Mouse (Mus musculus): ENCODE data around the gene Adam17. TPM values are rescaled to one million over a fixed set of nuclear protein-coding genes. Genes with fewer than 3 reads are reported as not detected.
A peak's percentile ranks its signal among the peaks of the same experiment; 100 is the strongest.

Gene Adam17
- total RNA-seq, 2 experiments from 2014 or later: 48.9 to 58.5 TPM

GRCm38 (mm10) chr12:21318143-21318895 is 55.1 kb downstream of the Adam17 start:
- DNase-seq (ENCODE audit: low spot score): peak; percentile 18
- intact Hi-C loops (cut with DNase I): loop anchor here (5.0 to 10.0 kb wide), 3 partner anchors 54 to 296 kb away; partner anchors contain the start of gene Adam17

- intact Hi-C loops (cut with DNase I): loop anchor here (5.0 to 10.0 kb wide), 3 partner anchors 55 to 298 kb away; partner anchors contain the start of gene Adam17
- peak; percentile 19 for DNase-seq (ENCODE audit: low spot score)
These were observed 56.6 kb downstream of the Adam17 start for GRCm38 (mm10) chr12:21316869-21317265.

DNA sequence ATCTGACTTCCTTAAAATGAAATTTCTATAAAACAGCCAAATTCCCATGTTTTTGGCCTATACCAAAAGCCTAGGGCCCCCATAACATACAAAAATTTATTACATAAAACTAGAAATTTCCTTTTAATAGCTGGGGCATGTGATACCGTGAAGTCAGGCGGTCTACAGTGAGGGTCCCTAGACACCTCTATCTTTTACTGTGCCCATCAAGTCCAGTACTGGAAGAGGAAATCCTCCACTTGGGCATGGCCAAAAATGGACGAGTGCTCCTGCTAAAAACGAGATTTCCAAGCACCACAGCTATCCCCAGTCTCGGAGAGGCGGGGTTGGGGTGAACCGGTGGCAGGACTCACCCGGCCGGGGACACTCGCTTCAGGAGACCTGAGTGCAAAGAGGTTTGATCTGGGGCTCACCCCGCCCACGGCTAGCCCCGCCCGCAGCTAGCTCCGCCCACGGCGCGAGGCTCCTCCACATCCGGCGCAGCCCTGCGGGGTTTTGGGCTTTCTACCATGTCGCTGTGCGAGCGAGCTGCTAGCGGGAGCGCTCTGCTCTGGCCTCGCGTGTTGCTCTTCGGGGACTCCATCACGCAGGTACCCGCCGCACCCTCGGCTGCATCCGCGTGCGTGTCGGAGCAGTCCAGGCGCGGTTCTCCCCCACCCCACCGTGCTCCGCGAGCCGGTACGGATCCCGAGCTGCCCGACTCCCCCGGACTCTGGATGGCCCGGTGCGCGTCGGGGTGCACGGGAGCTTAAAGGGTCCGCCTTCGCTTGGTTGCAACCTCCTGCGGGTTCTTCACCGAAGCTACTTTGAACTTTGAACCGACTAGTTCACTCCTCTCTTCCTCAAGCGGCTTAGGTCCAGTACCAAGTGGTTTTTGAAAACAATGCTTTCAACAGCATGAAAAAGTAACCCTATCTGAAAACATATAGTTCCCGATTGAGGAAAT is 57.2 kb downstream of the Adam17 start, which contains the start of gene Iah1:
Gene Iah1 (plus strand): TSS at position 467 of the 946 bp plus-strand sequence.
- intact Hi-C loops (cut with DNase I): loop anchor here (5.0 to 10.0 kb wide), 3 partner anchors 56 to 299 kb away; partner anchors contain the start of gene Adam17
- DNase-seq (ENCODE audit: low spot score): peak; percentile 69

DNA sequence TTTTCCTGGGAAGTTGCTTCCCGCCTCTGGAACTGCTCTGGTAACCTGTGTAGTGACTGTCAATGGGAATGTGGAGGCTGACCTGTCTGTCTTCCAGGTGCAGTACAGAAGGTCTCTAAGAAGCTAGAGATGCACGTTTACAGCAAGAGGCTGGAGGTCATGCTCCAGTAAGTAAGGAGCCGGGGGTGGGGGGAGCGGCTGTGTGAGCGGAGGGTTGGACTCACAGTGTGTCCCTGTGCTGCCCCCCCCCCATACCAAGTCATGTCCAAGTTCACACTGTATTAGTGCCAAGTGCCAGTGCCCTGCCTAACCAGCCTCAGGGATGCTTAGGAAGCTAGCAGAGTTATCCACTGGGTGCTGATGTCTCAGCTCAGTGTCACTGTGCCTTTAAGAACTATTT is 61.2 kb downstream of the Adam17 start:
- DNase-seq (ENCODE audit: low spot score): no peak
- intact Hi-C loops (cut with DNase I): loop anchor here (10.0 kb wide), 1 partner anchor 303 kb away; no protein-coding TSS in a partner anchor

DNA sequence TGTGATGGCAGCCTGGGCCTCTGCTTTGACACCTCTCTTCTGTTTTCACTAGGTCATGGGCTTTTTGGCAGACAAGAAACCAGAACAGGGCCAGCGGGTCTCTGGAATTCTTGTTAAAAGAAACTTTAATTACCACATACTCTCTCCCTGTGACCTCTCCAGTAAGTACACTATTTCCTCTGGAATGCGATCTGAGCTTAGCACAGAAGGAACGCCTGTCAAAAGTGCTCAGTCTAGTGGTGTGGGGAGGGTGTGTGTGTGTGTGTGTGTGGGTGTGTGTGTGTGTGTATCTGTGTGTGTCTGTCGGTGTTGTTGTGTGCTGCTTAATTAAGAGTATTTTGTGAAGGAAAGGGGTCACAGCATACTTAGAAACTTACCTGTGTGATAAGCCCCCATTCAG is 66.7 kb downstream of the Adam17 start:
- intact Hi-C loops (cut with DNase I): no loop called here

GRCm38 (mm10) chr12:21305741-21306140 is 67.7 kb downstream of the Adam17 start:
- DNase-seq (ENCODE audit: low spot score): no peak
- intact Hi-C loops (cut with DNase I): no loop called here

More for the DNA sequence above, 66.7 kb downstream of the Adam17 start:
- no peak for DNase-seq (ENCODE audit: low spot score)

DNA sequence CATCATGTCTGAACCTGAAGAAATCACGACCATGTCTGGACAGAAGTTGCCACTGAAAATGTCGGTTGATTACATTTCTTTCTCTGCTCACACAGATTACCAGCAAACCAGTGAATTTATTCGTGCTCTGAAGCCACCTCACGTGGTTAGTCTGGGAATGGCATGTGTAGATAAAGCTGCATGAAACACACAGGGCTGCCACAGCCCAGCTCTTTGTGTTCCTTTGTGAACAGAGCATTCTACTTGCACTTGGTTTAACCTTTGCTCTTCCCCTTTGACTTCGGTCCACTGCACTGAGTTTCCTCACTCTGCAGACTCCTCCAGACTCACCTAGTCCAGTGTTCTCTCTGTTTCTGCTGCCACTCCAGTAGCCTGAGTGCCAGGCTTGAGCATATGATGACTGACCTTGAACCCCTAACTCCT is 71.1 kb downstream of the Adam17 start:
- intact Hi-C loops (cut with DNase I): no loop called here
- DNase-seq (ENCODE audit: low spot score): no peak

DNA sequence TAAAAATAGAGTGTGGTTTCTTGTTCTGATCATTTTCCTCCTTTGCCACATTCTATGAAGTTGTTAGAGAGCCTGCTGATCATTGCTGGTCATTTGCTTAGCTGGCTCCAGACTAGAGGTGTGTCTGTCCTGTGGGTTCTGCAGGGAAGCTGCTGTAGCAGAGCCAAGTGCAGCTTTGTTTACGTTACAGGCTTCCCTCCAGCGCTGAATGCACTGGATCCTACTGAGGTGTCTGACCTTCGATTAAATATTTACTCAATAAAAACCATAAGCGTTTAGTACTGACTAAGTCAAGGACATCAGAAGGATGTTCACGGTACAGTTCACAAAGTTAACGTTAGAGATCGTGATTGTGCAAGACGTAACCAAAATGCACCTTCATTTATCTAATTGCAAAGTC is 71.5 kb downstream of the Adam17 start:
- intact Hi-C loops (cut with DNase I): no loop called here
- DNase-seq (ENCODE audit: low spot score): no peak

GRCm38 (mm10) chr12:21301324-21301723 is 72.1 kb downstream of the Adam17 start:
- no peak for DNase-seq (ENCODE audit: low spot score)
- intact Hi-C loops (cut with DNase I): no loop called here

GRCm38 (mm10) chr12:21298856-21299255 is 74.6 kb downstream of the Adam17 start:
- no peak for DNase-seq (ENCODE audit: low spot score)
- intact Hi-C loops (cut with DNase I): no loop called here

DNA sequence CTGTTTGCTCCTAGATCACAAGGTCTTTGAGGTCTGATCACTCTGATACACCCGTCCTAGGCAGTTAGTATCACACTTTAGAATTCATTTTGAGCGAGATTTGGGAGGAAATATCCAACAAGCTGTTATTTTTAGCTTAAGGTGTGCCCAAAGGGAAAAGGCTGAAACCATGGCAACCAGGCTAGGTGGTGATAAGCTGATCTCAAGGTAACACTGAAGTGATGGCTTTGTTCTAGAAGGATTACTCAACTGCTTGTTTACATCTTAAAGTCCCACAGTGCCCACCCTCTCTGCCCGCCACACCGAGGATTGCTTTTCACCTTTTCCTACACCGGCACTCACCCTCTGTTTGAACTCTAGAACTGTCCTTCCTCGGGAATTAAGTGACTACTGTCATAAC is 83.8 kb downstream of the Adam17 start:
- no peak for DNase-seq (ENCODE audit: low spot score)
- intact Hi-C loops (cut with DNase I): loop anchor here (5.0 kb wide), 1 partner anchor 83 kb away; the partner anchor contains the start of gene Adam17

DNA sequence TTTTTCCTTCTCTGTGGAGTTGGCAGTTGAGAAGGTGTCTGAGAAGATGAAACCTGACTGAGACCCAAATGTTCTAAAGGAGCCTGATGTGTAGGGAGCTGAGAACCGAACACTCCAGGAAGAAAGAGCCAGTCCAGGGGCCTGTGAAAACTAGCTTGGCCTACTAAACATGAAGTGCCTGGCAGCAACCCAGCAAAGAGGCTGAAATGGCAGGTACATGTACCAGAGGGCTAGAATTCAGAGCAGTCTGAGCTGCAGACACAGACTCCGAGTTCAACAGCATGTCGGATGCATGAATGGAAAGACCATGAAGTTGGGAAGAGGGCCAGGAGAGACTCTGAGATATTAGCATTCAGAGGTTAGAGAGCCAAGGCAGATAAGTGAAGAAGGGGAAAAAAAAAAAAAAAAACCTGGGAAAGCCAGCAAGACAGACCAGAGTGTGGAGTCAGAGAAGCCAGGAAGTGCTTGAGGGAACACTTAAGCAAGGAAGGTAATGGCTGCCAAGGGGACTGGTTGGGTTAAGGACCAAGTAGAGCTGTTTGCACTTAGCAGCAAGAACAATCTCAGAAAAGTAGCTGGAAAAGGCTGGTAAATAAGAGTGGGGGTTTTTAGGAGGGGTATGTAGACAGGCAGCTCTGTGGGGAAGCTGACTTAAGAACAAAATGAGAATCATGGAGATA is 84.6 kb downstream of the Adam17 start:
- intact Hi-C loops (cut with DNase I): loop anchor here (5.0 kb wide), 1 partner anchor 83 kb away; the partner anchor contains the start of gene Adam17
- DNase-seq (ENCODE audit: low spot score): no peak

DNA sequence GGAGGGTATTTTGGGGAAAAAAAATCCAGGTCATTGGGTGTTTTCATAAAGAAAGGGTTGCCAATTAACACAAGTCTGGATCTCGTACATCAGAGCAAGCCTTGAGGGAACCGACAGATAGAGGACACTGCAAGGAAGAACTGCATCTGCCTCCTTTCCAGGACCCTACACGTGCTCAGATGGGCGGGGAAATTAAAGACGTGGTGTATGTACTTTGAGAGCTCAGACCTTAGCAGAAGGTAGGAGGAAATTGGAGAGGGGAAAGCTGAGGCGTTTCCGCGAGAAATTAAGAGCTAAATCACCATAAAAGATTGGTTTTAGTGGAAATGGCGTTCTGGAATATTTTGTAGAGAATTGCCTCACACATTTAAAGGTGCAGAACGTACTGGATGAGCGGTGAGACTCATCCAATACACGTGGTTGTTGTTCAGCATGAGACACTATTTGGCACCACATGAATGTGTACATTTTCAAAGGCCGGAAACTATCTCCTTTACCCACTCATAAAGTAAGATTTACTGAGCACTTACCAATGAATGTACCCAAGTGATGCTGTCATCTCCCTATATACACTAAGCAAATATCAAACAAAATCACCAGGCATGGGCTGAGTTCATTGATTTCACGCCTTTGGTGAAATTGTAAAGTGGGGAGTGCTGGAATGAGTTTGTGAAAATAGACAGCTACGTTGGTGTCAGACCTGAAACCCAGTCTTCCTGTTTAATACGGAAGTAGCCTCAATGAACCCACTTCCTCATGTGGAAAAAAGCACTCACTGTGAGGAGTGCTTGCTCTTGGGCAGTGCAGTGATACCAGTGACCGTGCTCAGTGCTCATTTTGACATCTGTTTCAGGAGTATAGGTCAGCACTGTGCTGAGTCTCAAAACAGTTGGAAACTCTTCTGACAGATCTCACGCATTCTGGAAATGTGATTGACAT is 86.5 kb downstream of the Adam17 start:
- intact Hi-C loops (cut with DNase I): loop anchor here (5.0 kb wide), 1 partner anchor 85 kb away; the partner anchor contains the start of gene Adam17
- no peak for DNase-seq (ENCODE audit: low spot score)

DNA sequence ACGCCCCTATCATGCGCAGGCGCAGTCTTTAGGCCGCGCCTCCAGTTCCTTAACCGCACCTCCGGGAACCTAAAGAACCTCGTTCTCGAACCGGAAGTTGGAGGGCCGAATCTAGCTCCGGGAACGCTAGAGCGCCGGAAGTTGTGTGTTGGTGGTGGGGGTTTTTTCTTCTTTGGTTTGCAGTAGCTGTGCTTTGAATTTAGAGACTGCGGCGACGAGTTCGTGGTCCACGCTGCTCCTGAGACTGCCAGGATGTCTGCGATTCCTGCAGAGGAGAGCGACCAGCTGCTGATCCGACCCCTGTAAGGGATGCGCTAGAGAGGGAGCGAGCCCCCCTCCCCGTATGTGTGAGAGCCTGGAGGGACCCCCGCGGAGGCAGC is 87.2 kb downstream of the Adam17 start, which contains the start of gene Itgb1bp1:
Gene Itgb1bp1 (minus strand): TSS at position 42 of the 380 bp plus-strand sequence.
- peak; percentile 97 for DNase-seq (ENCODE audit: low spot score)
- intact Hi-C loops (cut with DNase I): loop anchor here (5.0 kb wide), 1 partner anchor 86 kb away; the partner anchor contains the start of gene Adam17

DNA sequence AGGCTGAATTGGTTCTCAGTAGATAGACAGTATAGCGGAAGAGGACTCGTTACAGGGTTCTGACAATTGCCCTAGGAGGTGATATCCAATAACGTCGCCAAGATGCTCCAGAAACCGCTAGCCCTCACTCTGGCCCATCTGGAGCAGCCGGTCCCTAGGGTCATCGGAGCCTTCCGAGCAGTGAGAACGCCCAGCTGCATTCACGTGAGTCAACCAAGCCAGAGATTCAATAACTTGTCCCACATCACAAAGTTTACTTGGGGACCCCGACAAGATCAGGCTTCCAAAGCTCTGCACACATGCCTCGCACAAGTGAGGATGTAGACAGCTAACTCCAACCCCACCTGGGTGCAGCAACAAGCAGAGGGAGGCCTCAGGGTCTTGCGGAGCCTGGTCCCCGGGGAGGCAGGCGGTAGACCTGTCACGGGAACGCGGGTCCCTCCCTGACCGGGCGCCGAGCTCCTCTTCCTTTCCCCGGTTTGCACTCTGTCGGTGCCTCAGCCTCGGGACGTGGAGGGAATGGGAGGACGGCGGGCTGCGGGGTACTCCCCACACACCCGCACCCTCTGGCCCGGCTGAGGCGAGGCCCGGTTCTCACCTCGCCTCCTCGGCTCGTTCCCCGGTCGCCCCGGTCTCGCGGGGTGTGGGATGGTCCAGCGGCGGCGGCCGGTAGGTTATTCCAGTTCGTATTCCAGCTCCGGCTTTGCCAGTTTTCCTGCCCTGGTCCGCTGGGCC is 87.8 kb downstream of the Adam17 start:
- intact Hi-C loops (cut with DNase I): loop anchor here (5.0 kb wide), 1 partner anchor 87 kb away; the partner anchor contains the start of gene Adam17
- no peak for DNase-seq (ENCODE audit: low spot score)

- intact Hi-C loops (cut with DNase I): loop anchor here (5.0 kb wide), 1 partner anchor 87 kb away; the partner anchor contains the start of gene Adam17
- no peak for DNase-seq (ENCODE audit: low spot score)
These were observed 88.5 kb downstream of the Adam17 start, which contains the start of gene Cpsf3 for GRCm38 (mm10) chr12:21284761-21285441. TSS of gene Cpsf3 (plus strand) at chr12:21285391.

GRCm38 (mm10) chr12:21277352-21277864 is 96.0 kb downstream of the Adam17 start:
- intact Hi-C loops (cut with DNase I): no loop called here

More at GRCm38 (mm10) chr12:21277352-21277864, 96.0 kb downstream of the Adam17 start:
- DNase-seq (ENCODE audit: low spot score): no peak

Data from heart, postnatal 25 days (tissue).